Mouse (Mus musculus): ENCODE data around the gene Nlgn1.

GRCm38 (mm10) chr3:25884797-25885196 is 447.5 kb downstream of the Nlgn1 start:
- no peak for TF ChIP-seq POLR2A (IDR thresholded peaks at IDR 0.05; ENCODE audit: low read depth, low read length)
- TF ChIP-seq CTCF (IDR thresholded peaks at IDR 0.05; ENCODE audit: extremely low read depth, insufficient read depth, insufficient read length, insufficient replicate concordance): no peak
